Mouse (Mus musculus) ES-Bruce4 (cell line): ENCODE measurements around the gene P2ry4. TPM values are rescaled to one million over a fixed set of nuclear protein-coding genes. Genes with fewer than 3 reads are reported as not detected.

Experiments used
- H3K27ac ChIP-seq: 2 replicates; pipeline ENCODE4 v1.5.1; 2012; ENCODE audit warnings: low read length, inconsistent platforms; ENCODE audit not compliant: insufficient read depth
- H3K27me3 ChIP-seq: 2 replicates; pipeline ENCODE4 v1.6.1; 2012; ENCODE audit warnings: mild to moderate bottlenecking, low read length, inconsistent platforms; ENCODE audit not compliant: control insufficient read depth, poor library complexity, insufficient read depth, severe bottlenecking
- H3K36me3 ChIP-seq: 2 replicates; pipeline ENCODE4 v1.6.1; 2012; ENCODE audit warnings: inconsistent platforms, mild to moderate bottlenecking, low read length, moderate library complexity; ENCODE audit not compliant: control insufficient read depth, poor library complexity, insufficient read depth, severe bottlenecking
- H3K4me1 ChIP-seq: one replicate; pipeline ENCODE4 v1.8.1; 2011; ENCODE audit warnings: low read length; ENCODE audit not compliant: control insufficient read depth, insufficient read depth
- H3K4me3 ChIP-seq: 2 replicates; pipeline ENCODE4 v1.5.1; 2011; ENCODE audit warnings: low read depth, mild to moderate bottlenecking, low read length
- H3K9ac ChIP-seq: 2 replicates; pipeline ENCODE4 v1.6.1; 2012; ENCODE audit warnings: low read depth, mild to moderate bottlenecking, inconsistent platforms; ENCODE audit not compliant: poor library complexity, severe bottlenecking
- H3K9me3 ChIP-seq: replicated peaks from 2 replicates; pipeline ENCODE4 v1.6.1; 2012; ENCODE audit warnings: mild to moderate bottlenecking, low read length, inconsistent platforms; ENCODE audit not compliant: control insufficient read depth, poor library complexity, insufficient read depth, severe bottlenecking
- CTCF ChIP-seq: IDR thresholded peaks from one replicate; pipeline ENCODE4 v1.8.1; 2011; ENCODE audit warnings: low read depth, low read length
- EP300 ChIP-seq: IDR thresholded peaks from 2 replicates; pipeline ENCODE4 v1.6.1; 2011; ENCODE audit warnings: low read depth, low read length; ENCODE audit not compliant: insufficient read depth
- POLR2A ChIP-seq: IDR thresholded peaks from one replicate; pipeline ENCODE4 v1.8.1; 2011; ENCODE audit warnings: low read length; ENCODE audit not compliant: insufficient read depth
- polyA plus RNA-seq: library from polyadenylated mRNA; stranded (reverse); fragments of >200 nt; gene quantifications from 2 replicates; pipeline ENCODE4 v1.2.4, GENCODE M21; 2011; ENCODE audit warnings: low read depth; ENCODE audit not compliant: missing spikeins, insufficient read depth, insufficient read length

Gene P2ry4
- polyA plus RNA-seq, 1 experiment: 1.6 TPM

DNA sequence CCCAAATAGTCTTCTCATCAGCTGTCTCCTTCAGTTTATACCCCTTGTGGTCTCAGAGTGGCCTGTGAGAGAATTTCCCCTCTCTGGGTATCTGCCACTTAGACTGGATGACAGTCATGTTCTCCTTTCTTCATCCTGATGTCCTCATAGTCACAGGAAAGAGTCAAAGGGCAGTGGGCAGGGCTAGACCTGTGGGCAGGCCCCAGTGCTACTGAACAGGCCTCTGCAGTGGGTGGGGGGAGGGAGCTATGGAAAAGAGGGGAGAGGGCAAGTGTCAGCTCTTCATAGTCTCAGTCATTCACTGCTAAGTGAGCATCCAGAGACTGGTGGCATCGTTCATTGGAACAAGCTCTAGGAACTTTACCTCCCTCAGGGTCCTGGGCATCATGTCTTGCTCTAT is 22.7 kb downstream of the P2ry4 start, which contains the start of gene Awat1:
Gene Awat1, plus strand, starts transcription at position 301 of the 400 bp plus-strand sequence.
- Histone ChIP-seq H3K4me3 (no peak within 1 kb of the TSS), H3K9me3 (no peaks in the 10 kb centered on the region), H3K9ac (no peak within 1 kb of the TSS), H3K27ac (no peak within 1 kb of the TSS), H3K27me3 (peaks cover 1% of the 10 kb centered on the region; the same call in 1 of the 2 replicates), H3K4me1 (no peaks in the 10 kb centered on the region), H3K36me3 (no peaks in the 10 kb centered on the region)
- TF ChIP-seq CTCF (no peak), EP300 (no peak), POLR2A (no peak)

DNA sequence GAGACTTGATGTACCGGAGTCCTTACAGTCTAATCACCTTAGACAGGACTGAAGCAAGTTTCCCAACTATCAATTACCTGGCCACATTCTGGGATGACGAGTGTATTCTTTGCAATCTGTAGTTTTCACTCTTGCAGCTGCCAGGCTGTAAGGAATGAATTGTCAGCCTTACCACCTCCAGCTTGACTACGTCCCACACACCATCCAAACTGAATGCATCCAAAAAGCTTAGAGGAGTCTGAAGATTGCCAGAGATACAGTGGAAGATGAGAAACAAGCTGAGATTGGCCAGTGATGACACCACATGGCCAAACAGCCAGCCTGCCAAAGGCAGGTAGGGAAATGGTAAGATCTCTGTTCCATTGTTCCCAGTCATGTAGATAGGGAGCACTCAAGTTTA is 29.0 kb downstream of the P2ry4 start:
- no peak overlapping the region for H3K9ac ChIP-seq
- no peak overlapping the region for H3K4me3 ChIP-seq
- no peaks in the 10 kb centered on the region for H3K36me3 ChIP-seq
- no peaks in the 10 kb centered on the region for H3K4me1 ChIP-seq
- no peaks in the 10 kb centered on the region for H3K27me3 ChIP-seq
- no peak overlapping the region for H3K27ac ChIP-seq
- TF ChIP-seq EP300 (no peak), CTCF (no peak), POLR2A (no peak)
- H3K9me3 ChIP-seq: no peaks in the 10 kb centered on the region

DNA sequence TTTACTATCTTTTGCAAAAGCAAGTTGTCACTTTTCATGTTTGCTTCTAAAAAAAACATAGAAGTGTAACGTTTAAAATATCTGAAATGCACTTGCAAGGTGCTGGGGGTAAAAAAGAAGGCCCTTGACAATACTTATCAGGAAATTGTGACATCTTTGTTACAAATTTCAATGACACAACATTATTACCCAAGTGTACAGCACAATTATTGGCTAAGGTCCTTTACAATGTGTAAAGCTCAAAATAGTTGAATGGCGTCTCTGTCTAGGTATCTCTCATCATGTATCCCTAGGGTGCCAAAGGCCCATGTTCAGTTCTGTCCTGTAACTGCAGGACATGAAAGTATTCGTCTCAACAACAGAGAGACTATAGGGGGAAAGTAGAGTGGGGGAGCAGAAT is 38.6 kb downstream of the P2ry4 start:
- Histone ChIP-seq H3K27me3 (no peaks in the 10 kb centered on the region), H3K9me3 (no peaks in the 10 kb centered on the region), H3K4me1 (no peaks in the 10 kb centered on the region), H3K9ac (no peak overlapping the region), H3K27ac (no peak overlapping the region), H3K36me3 (no peaks in the 10 kb centered on the region), H3K4me3 (no peak overlapping the region)
- TF ChIP-seq EP300 (no peak), CTCF (no peak), POLR2A (no peak)

Other genes with a start within 250 kb of the P2ry4 start
- 0.70 and 1.3 TPM in 2 replicates for gene Otud6a, start 165.9 kb downstream of the P2ry4 start, polyA plus RNA-seq
- 0.41 and 0.72 TPM in 2 replicates for gene Awat2, start 152.2 kb downstream of the P2ry4 start, polyA plus RNA-seq
- 75.0 and 82.6 TPM in 2 replicates for gene Igbp1, start 100.6 kb downstream of the P2ry4 start, polyA plus RNA-seq
- not detected in 2 replicates for gene Dgat2l6, start 70.0 kb downstream of the P2ry4 start, polyA plus RNA-seq
- not detected in 2 replicates for gene Awat1, start 22.6 kb downstream of the P2ry4 start, polyA plus RNA-seq
- gene Arr3, start 10.6 kb upstream of the P2ry4 start, polyA plus RNA-seq: not detected in 2 replicates
- gene Kif4, start 30.9 kb upstream of the P2ry4 start, polyA plus RNA-seq: 47.6 and 54.7 TPM in 2 replicates
- gene Pdzd11, start 31.7 kb upstream of the P2ry4 start, polyA plus RNA-seq: 59.2 and 63.7 TPM in 2 replicates
- not detected in 2 replicates for gene Gdpd2, start 135.0 kb upstream of the P2ry4 start, polyA plus RNA-seq
- gene Dlg3, start 172.9 kb upstream of the P2ry4 start, polyA plus RNA-seq: 33.8 and 40.3 TPM in 2 replicates